Mouse (Mus musculus) limb, embryonic 14.5 days (tissue): ENCODE measurements around the gene Ptprt. TPM values are rescaled to one million over a fixed set of nuclear protein-coding genes. Genes with fewer than 3 reads are reported as not detected.

Experiments used
- ATAC-seq: fragments of 200-750 bp; cut with Nextera tagmentation; 2 replicates; pipeline ENCODE4 v1.8.0; 2017; ENCODE audit warnings: low read depth, moderate number of reproducible peaks, moderate TSS enrichment; ENCODE audit not compliant: low FRiP score
- DNase-seq: peaks from one replicate; pipeline ENCODE4 v3.0.0-alpha.2; 2015; ENCODE audit warnings: low spot score
- H3K27ac ChIP-seq: fragments of 300-500 bp; sonication (generic); replicated peaks from 2 replicates; pipeline ENCODE4 v1.5.1; 2014; ENCODE audit warnings: low read depth, mild to moderate bottlenecking, low read length, moderate library complexity, mixed read lengths
- H3K27me3 ChIP-seq: fragments of 300-500 bp; sonication (generic); 2 replicates; pipeline ENCODE4 v1.6.1; 2014; ENCODE audit warnings: low read length, mixed read lengths; ENCODE audit not compliant: control insufficient read depth, insufficient read depth
- H3K36me3 ChIP-seq: fragments of 300-500 bp; sonication (generic); 2 replicates; pipeline ENCODE4 v1.6.1; 2014; ENCODE audit warnings: mild to moderate bottlenecking, low read length, moderate library complexity, mixed read lengths; ENCODE audit not compliant: control insufficient read depth, insufficient read depth
- H3K4me1 ChIP-seq: fragments of 300-500 bp; sonication (generic); 2 replicates; pipeline ENCODE4 v1.6.1; 2014; ENCODE audit warnings: antibody characterized with exemption, low read length, mixed read lengths; ENCODE audit not compliant: control insufficient read depth, insufficient read depth
- H3K4me2 ChIP-seq: fragments of 300-500 bp; sonication (generic); replicated peaks from 2 replicates; pipeline ENCODE4 v1.6.1; 2014; ENCODE audit warnings: low read depth, mild to moderate bottlenecking, low read length, moderate library complexity; ENCODE audit not compliant: severe bottlenecking
- H3K4me3 ChIP-seq: fragments of 300-500 bp; sonication (generic); replicated peaks from 2 replicates; pipeline ENCODE4 v1.5.1; 2014; ENCODE audit warnings: low read length
- H3K9ac ChIP-seq: fragments of 300-500 bp; sonication (generic); 2 replicates; pipeline ENCODE4 v1.6.1; 2014; ENCODE audit warnings: mild to moderate bottlenecking, low read depth, low read length, moderate library complexity; ENCODE audit not compliant: severe bottlenecking
- H3K9me3 ChIP-seq: fragments of 300-500 bp; sonication (generic); 2 replicates; pipeline ENCODE4 v1.6.1; 2016; ENCODE audit warnings: low read length; ENCODE audit not compliant: control insufficient read depth
- POLR2A ChIP-seq: fragments of 200-500 bp; IDR thresholded peaks from 2 replicates; pipeline ENCODE4 v1.8.0; 2012; ENCODE audit warnings: inconsistent platforms, mild to moderate bottlenecking, moderate library complexity, borderline replicate concordance; ENCODE audit not compliant: insufficient read depth, insufficient read length; ENCODE audit errors: extremely low read depth
- WGBS: fragments of 180-500 bp; shearing (Covaris S2); extraction: QIAGEN DNeasy Blood & Tissue Kit; methylation state at CpG from one replicate; pipeline ENCODE4 v1.1.7; 2014; 5-methylcytosine and 5-hydroxymethylcytosine counted together
- polyA plus RNA-seq, 2 experiments: library from polyadenylated mRNA; depleted of rRNA in 1 of 2; stranded (reverse) in 1 of 2; unstranded in 1 of 2; fragments of >200 nt; fragmentation: Nextera tagmentation in 1 of 2; extraction: Ambion mirVana in 1 of 2; gene quantifications; 2 replicates each; pipeline versions ENCODE4 v1.2.1 to v1.2.3; 2012 to 2014

The Ptprt gene
- polyA plus RNA-seq, 2 experiments: 2.2 to 3.1 TPM

GRCm38 (mm10) chr2:162634901-162635300, 26.0 kb downstream of the Ptprt start:
- 76% methylated on average over 5 of the region's 5 CpGs for WGBS

GRCm38 (mm10) chr2:162626076-162626475, 34.9 kb downstream of the Ptprt start:
- no peak for DNase-seq
- Histone ChIP-seq H3K9ac (no peak overlapping the region), H3K4me2 (no peak overlapping the region), H3K9me3 (no peaks in the 10 kb centered on the region), H3K27ac (no peak overlapping the region), H3K4me3 (no peak overlapping the region), H3K36me3 (no peaks in the 10 kb centered on the region), H3K4me1 (no peaks in the 10 kb centered on the region), H3K27me3 (no peaks in the 10 kb centered on the region)
- 68% methylated on average over 3 of the region's 3 CpGs for WGBS
- no peak for ATAC-seq
- no peak for TF ChIP-seq POLR2A

More at GRCm38 (mm10) chr2:162634901-162635300, 26.0 kb downstream of the Ptprt start:
- no peaks in the 10 kb centered on the region for H3K27me3 ChIP-seq
- no peak for TF ChIP-seq POLR2A
- ATAC-seq (no peak), DNase-seq (no peak)
- H3K4me3 ChIP-seq: no peak overlapping the region
- H3K4me2 ChIP-seq: no peak overlapping the region
- H3K36me3 ChIP-seq: no peaks in the 10 kb centered on the region
- no peak overlapping the region for H3K27ac ChIP-seq
- no peaks in the 10 kb centered on the region for H3K9me3 ChIP-seq
- peaks cover 13% of the 10 kb centered on the region for H3K4me1 ChIP-seq
- H3K9ac ChIP-seq: no peak overlapping the region

GRCm38 (mm10) chr2:162624707-162625106, 36.2 kb downstream of the Ptprt start:
- Histone ChIP-seq H3K4me1 (no peaks in the 10 kb centered on the region), H3K9ac (no peak overlapping the region), H3K27ac (no peak overlapping the region), H3K27me3 (no peaks in the 10 kb centered on the region), H3K4me2 (no peak overlapping the region), H3K4me3 (no peak overlapping the region), H3K9me3 (no peaks in the 10 kb centered on the region), H3K36me3 (no peaks in the 10 kb centered on the region)
- DNase-seq (no peak), ATAC-seq (no peak)
- 97% methylated on average over 3 of the region's 3 CpGs for WGBS
- no peak for TF ChIP-seq POLR2A

GRCm38 (mm10) chr2:162614256-162614655, 46.7 kb downstream of the Ptprt start:
- DNase-seq: no peak
- Histone ChIP-seq H3K4me1 (no peaks in the 10 kb centered on the region), H3K27ac (no peak overlapping the region), H3K36me3 (no peaks in the 10 kb centered on the region), H3K9ac (no peak overlapping the region), H3K4me2 (no peak overlapping the region), H3K9me3 (no peaks in the 10 kb centered on the region), H3K27me3 (no peaks in the 10 kb centered on the region), H3K4me3 (no peak overlapping the region)
- 75% methylated on average over 2 of the region's 2 CpGs for WGBS
- TF ChIP-seq POLR2A: no peak
- ATAC-seq: no peak

- WGBS: 74% methylated on average over 4 of the region's 4 CpGs
- no peak for DNase-seq
- no peaks in the 10 kb centered on the region for H3K36me3 ChIP-seq
- no peak overlapping the region for H3K4me3 ChIP-seq
- H3K9ac ChIP-seq: no peak overlapping the region
- H3K27ac ChIP-seq: no peak overlapping the region
- ATAC-seq: no peak
- no peak for TF ChIP-seq POLR2A
- no peaks in the 10 kb centered on the region for H3K4me1 ChIP-seq
- no peak overlapping the region for H3K4me2 ChIP-seq
- H3K9me3 ChIP-seq: no peaks in the 10 kb centered on the region
- no peaks in the 10 kb centered on the region for H3K27me3 ChIP-seq
Measured at GRCm38 (mm10) chr2:162613480-162613879, 47.5 kb downstream of the Ptprt start.

- Histone ChIP-seq H3K4me1 (no peaks in the 10 kb centered on the region), H3K36me3 (no peaks in the 10 kb centered on the region), H3K9me3 (no peaks in the 10 kb centered on the region), H3K9ac (no peak overlapping the region), H3K4me2 (no peak overlapping the region), H3K4me3 (no peak overlapping the region), H3K27me3 (no peaks in the 10 kb centered on the region), H3K27ac (no peak overlapping the region)
- no peak for TF ChIP-seq POLR2A
- WGBS: 92% methylated on average over 5 of the region's 5 CpGs
- DNase-seq: no peak
- no peak for ATAC-seq
Measured at GRCm38 (mm10) chr2:162602721-162603120, 58.2 kb downstream of the Ptprt start.
